Mouse (Mus musculus): ENCODE data around the gene Enc1. TPM values are rescaled to one million over a fixed set of nuclear protein-coding genes. Genes with fewer than 3 reads are reported as not detected.
A peak's percentile ranks its signal among the peaks of the same experiment; 100 is the strongest.

Gene Enc1
- polyA plus RNA-seq, 1 experiment from 2014 or later, result 8.5 TPM

- Histone ChIP-seq H3K4me3 (replicated peaks; ENCODE audit: low read length) (no peak overlapping the region), H3K4me1 (ENCODE audit: control insufficient read depth, insufficient read depth, low read length) (peaks cover 60% of the 10 kb centered on the region), H3K9ac (ENCODE audit: low read length) (no peak overlapping the region), H3K27ac (ENCODE audit: low read length) (no peak overlapping the region), H3K9me3 (replicated peaks; ENCODE audit: control insufficient read depth, low read length) (no peaks in the 10 kb centered on the region), H3K36me3 (ENCODE audit: control insufficient read depth, insufficient read depth, low read length) (peaks cover 16% of the 10 kb centered on the region), H3K27me3 (ENCODE audit: control insufficient read depth, insufficient read depth, low read length) (no peaks in the 10 kb centered on the region), H3K4me2 (ENCODE audit: low read depth, low read length) (no peak overlapping the region)
- WGBS, result 87% methylated on average over 12 of the region's 12 CpGs
- no peak for ATAC-seq (ENCODE audit: insufficient read depth, low FRiP score)
Observed at GRCm38 (mm10) chr13:97245157-97245556, 4.3 kb downstream of the Enc1 start.

- Histone ChIP-seq H3K4me2 (ENCODE audit: low read depth, low read length) (no peak overlapping the region), H3K9ac (ENCODE audit: low read length) (no peak overlapping the region), H3K4me3 (replicated peaks; ENCODE audit: low read length) (no peak overlapping the region), H3K27me3 (ENCODE audit: control insufficient read depth, insufficient read depth, low read length) (no peaks in the 10 kb centered on the region), H3K36me3 (ENCODE audit: control insufficient read depth, insufficient read depth, low read length) (peaks cover 22% of the 10 kb centered on the region), H3K4me1 (ENCODE audit: control insufficient read depth, insufficient read depth, low read length) (peaks cover 63% of the 10 kb centered on the region), H3K27ac (ENCODE audit: low read length) (no peak overlapping the region), H3K9me3 (replicated peaks; ENCODE audit: control insufficient read depth, low read length) (no peaks in the 10 kb centered on the region)
- no peak for ATAC-seq (ENCODE audit: insufficient read depth, low FRiP score)
- 85% methylated on average over 16 of the region's 16 CpGs for WGBS
Observed at GRCm38 (mm10) chr13:97246217-97246616, 5.3 kb downstream of the Enc1 start.

- H3K4me1 ChIP-seq (ENCODE audit: control insufficient read depth, insufficient read depth, low read length), result peaks cover 63% of the 10 kb centered on the region
- H3K27ac ChIP-seq (ENCODE audit: low read length), result no peak overlapping the region
- 67% methylated on average over 4 of the region's 4 CpGs for WGBS
- no peak overlapping the region for H3K4me3 ChIP-seq (replicated peaks; ENCODE audit: low read length)
- H3K36me3 ChIP-seq (ENCODE audit: control insufficient read depth, insufficient read depth, low read length), result peaks cover 24% of the 10 kb centered on the region
- no peaks in the 10 kb centered on the region for H3K9me3 ChIP-seq (replicated peaks; ENCODE audit: control insufficient read depth, low read length)
- H3K9ac ChIP-seq (ENCODE audit: low read length), result no peak overlapping the region
- no peak overlapping the region for H3K4me2 ChIP-seq (ENCODE audit: low read depth, low read length)
- no peak for ATAC-seq (ENCODE audit: insufficient read depth, low FRiP score)
- H3K27me3 ChIP-seq (ENCODE audit: control insufficient read depth, insufficient read depth, low read length), result no peaks in the 10 kb centered on the region
Observed at GRCm38 (mm10) chr13:97247754-97248153, 6.8 kb downstream of the Enc1 start.

DNA sequence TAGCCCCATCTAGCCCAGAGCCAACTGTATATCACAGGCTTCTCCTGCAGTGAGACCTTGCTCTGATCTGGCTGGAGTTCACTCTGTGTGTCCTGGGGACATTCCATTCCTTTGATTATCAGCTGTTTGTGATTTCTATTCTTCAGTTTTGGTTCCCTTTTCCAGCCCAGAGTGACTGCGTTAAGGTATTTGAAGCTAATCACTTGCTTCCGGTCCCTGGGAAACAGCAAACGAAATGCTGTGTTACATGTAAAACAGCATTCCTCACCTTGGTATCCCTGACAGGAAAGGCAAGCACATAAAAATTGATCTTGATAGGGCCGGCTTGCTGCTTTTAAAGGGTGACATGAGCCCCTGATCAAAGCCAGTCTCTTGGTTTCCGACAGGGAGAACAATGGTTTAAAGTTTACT, 8.2 kb downstream of the Enc1 start:
- H3K36me3 ChIP-seq (ENCODE audit: control insufficient read depth, insufficient read depth, low read length), result peaks cover 24% of the 10 kb centered on the region
- H3K4me3 ChIP-seq (replicated peaks; ENCODE audit: low read length), result no peak overlapping the region
- ATAC-seq (ENCODE audit: insufficient read depth, low FRiP score), result no peak
- no peaks in the 10 kb centered on the region for H3K27me3 ChIP-seq (ENCODE audit: control insufficient read depth, insufficient read depth, low read length)
- no peak overlapping the region for H3K4me2 ChIP-seq (ENCODE audit: low read depth, low read length)
- WGBS, result 43% methylated on average over 5 of the region's 5 CpGs
- no peaks in the 10 kb centered on the region for H3K9me3 ChIP-seq (replicated peaks; ENCODE audit: control insufficient read depth, low read length)
- peak overlapping the region; percentile 44 for H3K27ac ChIP-seq (ENCODE audit: low read length)
- 0 out of 2 replicates have a peak overlapping the region, but pooled peaks have one; percentile 26 for H3K9ac ChIP-seq (ENCODE audit: low read length)
- H3K4me1 ChIP-seq (ENCODE audit: control insufficient read depth, insufficient read depth, low read length), result peaks cover 50% of the 10 kb centered on the region

- Histone ChIP-seq H3K9ac (ENCODE audit: low read length) (no peak overlapping the region), H3K36me3 (ENCODE audit: control insufficient read depth, insufficient read depth, low read length) (peaks cover 24% of the 10 kb centered on the region), H3K9me3 (replicated peaks; ENCODE audit: control insufficient read depth, low read length) (no peaks in the 10 kb centered on the region), H3K27ac (ENCODE audit: low read length) (peak overlapping the region; percentile 41), H3K27me3 (ENCODE audit: control insufficient read depth, insufficient read depth, low read length) (no peaks in the 10 kb centered on the region), H3K4me2 (ENCODE audit: low read depth, low read length) (no peak overlapping the region), H3K4me1 (ENCODE audit: control insufficient read depth, insufficient read depth, low read length) (peaks cover 45% of the 10 kb centered on the region), H3K4me3 (replicated peaks; ENCODE audit: low read length) (no peak overlapping the region)
- ATAC-seq (ENCODE audit: insufficient read depth, low FRiP score), result no peak
- WGBS, result 77% methylated on average over 5 of the region's 5 CpGs
Observed at GRCm38 (mm10) chr13:97249507-97250078, 8.7 kb downstream of the Enc1 start.

GRCm38 (mm10) chr13:97250148-97250547, 9.2 kb downstream of the Enc1 start:
- Histone ChIP-seq H3K9ac (ENCODE audit: low read length) (no peak overlapping the region), H3K4me3 (replicated peaks; ENCODE audit: low read length) (no peak overlapping the region), H3K9me3 (replicated peaks; ENCODE audit: control insufficient read depth, low read length) (no peaks in the 10 kb centered on the region), H3K36me3 (ENCODE audit: control insufficient read depth, insufficient read depth, low read length) (peaks cover 24% of the 10 kb centered on the region), H3K27me3 (ENCODE audit: control insufficient read depth, insufficient read depth, low read length) (no peaks in the 10 kb centered on the region), H3K27ac (ENCODE audit: low read length) (no peak overlapping the region), H3K4me1 (ENCODE audit: control insufficient read depth, insufficient read depth, low read length) (peaks cover 44% of the 10 kb centered on the region), H3K4me2 (ENCODE audit: low read depth, low read length) (no peak overlapping the region)
- no peak for ATAC-seq (ENCODE audit: insufficient read depth, low FRiP score)
- WGBS, result 87% methylated on average over 5 of the region's 5 CpGs

GRCm38 (mm10) chr13:97250551-97251380, 9.9 kb downstream of the Enc1 start:
- H3K4me3 ChIP-seq (replicated peaks; ENCODE audit: low read length), result no peak overlapping the region
- H3K4me1 ChIP-seq (ENCODE audit: control insufficient read depth, insufficient read depth, low read length), result peaks cover 44% of the 10 kb centered on the region
- H3K27me3 ChIP-seq (ENCODE audit: control insufficient read depth, insufficient read depth, low read length), result no peaks in the 10 kb centered on the region
- ATAC-seq (ENCODE audit: insufficient read depth, low FRiP score), result no peak
- 81% methylated on average over 20 of the region's 20 CpGs for WGBS
- H3K36me3 ChIP-seq (ENCODE audit: control insufficient read depth, insufficient read depth, low read length), result peaks cover 18% of the 10 kb centered on the region
- H3K27ac ChIP-seq (ENCODE audit: low read length), result no peak overlapping the region
- H3K4me2 ChIP-seq (ENCODE audit: low read depth, low read length), result no peak overlapping the region
- no peak overlapping the region for H3K9ac ChIP-seq (ENCODE audit: low read length)
- H3K9me3 ChIP-seq (replicated peaks; ENCODE audit: control insufficient read depth, low read length), result no peaks in the 10 kb centered on the region

GRCm38 (mm10) chr13:97251736-97252135, 10.8 kb downstream of the Enc1 start:
- Histone ChIP-seq H3K9ac (ENCODE audit: low read length) (no peak overlapping the region), H3K4me1 (ENCODE audit: control insufficient read depth, insufficient read depth, low read length) (peaks cover 46% of the 10 kb centered on the region), H3K9me3 (replicated peaks; ENCODE audit: control insufficient read depth, low read length) (no peaks in the 10 kb centered on the region), H3K4me2 (ENCODE audit: low read depth, low read length) (no peak overlapping the region), H3K36me3 (ENCODE audit: control insufficient read depth, insufficient read depth, low read length) (peaks cover 10% of the 10 kb centered on the region; the same call in 1 of the 2 replicates), H3K27me3 (ENCODE audit: control insufficient read depth, insufficient read depth, low read length) (no peaks in the 10 kb centered on the region), H3K27ac (ENCODE audit: low read length) (no peak overlapping the region), H3K4me3 (replicated peaks; ENCODE audit: low read length) (no peak overlapping the region)
- 50% methylated on average over 7 of the region's 7 CpGs for WGBS
- no peak for ATAC-seq (ENCODE audit: insufficient read depth, low FRiP score)

DNA sequence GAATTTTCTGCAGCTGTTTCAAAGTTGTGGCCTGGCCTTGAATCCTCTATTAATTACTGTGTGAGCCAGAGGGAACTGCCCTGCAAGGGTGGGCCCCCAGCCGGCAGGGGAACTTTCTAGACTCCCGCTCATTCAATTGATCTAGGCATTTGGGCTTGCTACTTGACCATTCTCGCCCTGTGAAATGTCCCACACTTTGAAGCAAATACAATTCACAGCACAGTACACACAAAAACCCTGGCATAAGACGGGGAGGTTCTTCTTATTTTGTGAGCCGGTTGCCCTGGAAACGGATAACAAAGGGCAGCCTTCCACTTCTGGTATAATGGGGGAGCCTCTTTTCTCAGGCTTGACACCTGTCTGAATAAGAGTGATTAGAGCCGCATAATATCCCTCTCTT, 11.6 kb downstream of the Enc1 start:
- no peak overlapping the region for H3K4me3 ChIP-seq (replicated peaks; ENCODE audit: low read length)
- H3K27ac ChIP-seq (ENCODE audit: low read length), result no peak overlapping the region

More for the DNA sequence above, 11.6 kb downstream of the Enc1 start:
- Histone ChIP-seq H3K36me3 (ENCODE audit: control insufficient read depth, insufficient read depth, low read length) (peaks cover 8% of the 10 kb centered on the region; the same call in 1 of the 2 replicates), H3K4me2 (ENCODE audit: low read depth, low read length) (no peak overlapping the region), H3K9ac (ENCODE audit: low read length) (no peak overlapping the region), H3K4me1 (ENCODE audit: control insufficient read depth, insufficient read depth, low read length) (peaks cover 44% of the 10 kb centered on the region), H3K27me3 (ENCODE audit: control insufficient read depth, insufficient read depth, low read length) (no peaks in the 10 kb centered on the region), H3K9me3 (replicated peaks; ENCODE audit: control insufficient read depth, low read length) (no peaks in the 10 kb centered on the region)
- WGBS, result 51% methylated on average over 7 of the region's 7 CpGs
- ATAC-seq (ENCODE audit: insufficient read depth, low FRiP score), result no peak
